Mouse (Mus musculus) layer of hippocampus, adult 2 months (tissue): ENCODE measurements at regions not wholly inside any gene's neighbourhood (a gene's known extent, or its start where the extent isn't known, plus 50 kb on each side); places are given as distances from the start of the nearest gene placed in this dataset.
"Not testable (repeated sequence)": the region's sequence is repeated elsewhere in the genome, so short reads cannot be mapped to it uniquely, and the experiment has no call there.

ENCODE experiments used
- DNase-seq, 2 experiments: peaks; one replicate each; pipeline ENCODE4 v3.0.0; 2022; ENCODE audit warnings: low spot score in 2 of 2
- H3K27ac ChIP-seq: fragments of 200-600 bp; 2 replicates; pipeline ENCODE4 v1.8.1; 2022
- H3K4me3 ChIP-seq: fragments of 200-600 bp; 2 replicates; pipeline ENCODE4 v1.8.1; 2022; ENCODE audit warnings: mild to moderate bottlenecking
- CTCF ChIP-seq: fragments of 200-600 bp; conservative IDR thresholded peaks from 2 replicates; pipeline ENCODE4 v1.8.1; 2022; ENCODE audit warnings: antibody characterized with exemption, mild to moderate bottlenecking, moderate library complexity

DNA sequence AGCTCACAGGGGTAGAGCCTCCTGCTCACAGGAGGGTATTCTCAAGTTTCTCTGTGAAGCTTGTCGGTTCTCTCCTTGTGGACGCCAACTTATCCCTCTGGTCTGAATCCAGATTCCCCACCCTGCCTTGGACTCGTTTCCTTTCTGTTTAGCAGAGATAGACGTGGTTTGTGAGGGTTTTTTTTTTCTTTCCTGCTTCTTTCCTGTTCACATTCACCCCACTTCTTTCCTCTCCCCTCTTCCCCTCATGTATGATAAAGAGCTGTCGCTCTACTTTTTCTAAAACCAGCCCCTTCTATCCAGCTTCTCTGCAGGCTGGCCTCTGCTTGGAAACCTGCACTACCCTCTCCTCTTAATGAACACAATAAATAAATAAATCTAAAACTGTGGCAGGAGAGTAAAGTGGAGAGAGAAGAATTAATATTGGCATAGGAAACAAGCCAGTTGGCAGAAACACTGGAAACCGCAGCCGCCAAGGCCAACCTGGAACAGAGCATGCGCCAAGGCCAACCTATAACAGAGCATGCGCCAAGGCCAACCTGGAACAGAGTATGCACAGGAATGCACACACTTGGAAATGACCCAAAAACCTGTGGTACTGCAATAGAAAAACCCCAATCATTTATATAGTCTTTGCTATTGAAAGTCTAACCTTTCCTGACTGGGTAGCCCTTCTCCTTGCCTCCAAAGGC is 126.2 kb upstream of the Arid1b start:
- DNase-seq = no peak
- H3K27ac ChIP-seq = no peak overlapping the region

DNA sequence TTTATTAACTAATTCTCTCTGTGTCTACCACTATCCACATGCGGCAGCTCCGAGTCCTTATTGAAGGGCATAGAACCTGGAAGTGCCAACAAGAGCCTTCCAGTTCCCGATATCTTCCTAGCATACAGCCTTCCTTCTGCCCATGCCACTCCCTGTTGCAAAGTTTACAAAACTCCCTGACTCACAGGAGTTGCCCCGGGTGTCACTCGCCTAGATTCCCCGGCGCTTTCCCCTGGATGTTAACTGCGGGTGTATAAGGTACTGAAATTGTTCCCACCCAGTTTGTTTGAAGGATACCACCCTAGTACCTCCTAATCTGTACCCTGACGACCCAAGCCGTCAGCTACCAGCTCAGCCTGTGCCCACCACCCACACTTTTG is 125.7 kb upstream of the Arid1b start:
- no peak for DNase-seq
- no peak overlapping the region for H3K27ac ChIP-seq
- no peak overlapping the region for H3K4me3 ChIP-seq
- no peak for TF ChIP-seq CTCF

More for the DNA sequence above, 126.2 kb upstream of the Arid1b start:
- H3K4me3 ChIP-seq = no peak overlapping the region
- TF ChIP-seq CTCF = no peak

DNA sequence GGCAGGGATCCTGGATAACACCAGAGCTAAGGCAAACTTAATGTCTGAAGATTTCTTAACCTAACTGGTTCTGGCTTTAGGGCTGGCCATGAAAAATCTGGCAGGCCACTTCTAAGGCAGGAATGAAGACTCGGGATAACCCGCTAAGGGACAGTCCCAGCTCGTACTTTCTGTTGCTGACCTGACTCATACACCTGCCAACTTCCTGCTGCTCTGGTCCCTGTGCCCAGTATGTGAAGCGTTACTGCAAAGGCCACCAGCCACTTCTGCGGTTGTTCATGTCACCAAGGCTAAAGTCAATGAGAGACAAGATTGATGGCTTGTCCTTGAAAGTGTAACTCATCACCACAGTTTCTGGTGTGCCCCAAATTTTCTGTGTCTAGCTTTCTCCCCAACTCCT is 125.3 kb upstream of the Arid1b start:
- H3K4me3 ChIP-seq = no peak overlapping the region
- no peak for DNase-seq
- no peak for TF ChIP-seq CTCF
- no peak overlapping the region for H3K27ac ChIP-seq

- no peak for TF ChIP-seq CTCF
- no peak overlapping the region for H3K27ac ChIP-seq
- no peak overlapping the region for H3K4me3 ChIP-seq
- no peak for DNase-seq
Observed at GRCm38 (mm10) chr17:4871267-4871666, 122.9 kb upstream of the Arid1b start.

DNA sequence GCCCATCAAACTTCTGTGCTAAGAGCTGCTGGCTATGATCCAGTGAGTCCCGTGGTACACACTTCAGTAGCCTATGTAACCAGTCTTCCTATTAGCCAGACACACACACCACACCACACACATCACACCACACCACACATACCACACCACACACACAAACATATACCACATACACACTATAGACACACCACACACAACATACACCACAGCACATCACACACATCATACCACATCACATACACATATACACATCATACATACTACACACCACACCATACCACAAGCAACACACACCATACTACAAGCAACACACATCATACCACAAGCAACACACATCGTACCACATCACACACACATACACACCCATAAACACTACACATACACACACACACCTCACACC is 119.7 kb upstream of the Arid1b start:
- Histone ChIP-seq H3K27ac (no peak overlapping the region), H3K4me3 (no peak overlapping the region)
- TF ChIP-seq CTCF = no peak
- no peak for DNase-seq

- Histone ChIP-seq H3K4me3 (no peak overlapping the region), H3K27ac (no peak overlapping the region)
- no peak for TF ChIP-seq CTCF
- no peak for DNase-seq
Observed at GRCm38 (mm10) chr17:4875086-4876046, 118.8 kb upstream of the Arid1b start.

DNA sequence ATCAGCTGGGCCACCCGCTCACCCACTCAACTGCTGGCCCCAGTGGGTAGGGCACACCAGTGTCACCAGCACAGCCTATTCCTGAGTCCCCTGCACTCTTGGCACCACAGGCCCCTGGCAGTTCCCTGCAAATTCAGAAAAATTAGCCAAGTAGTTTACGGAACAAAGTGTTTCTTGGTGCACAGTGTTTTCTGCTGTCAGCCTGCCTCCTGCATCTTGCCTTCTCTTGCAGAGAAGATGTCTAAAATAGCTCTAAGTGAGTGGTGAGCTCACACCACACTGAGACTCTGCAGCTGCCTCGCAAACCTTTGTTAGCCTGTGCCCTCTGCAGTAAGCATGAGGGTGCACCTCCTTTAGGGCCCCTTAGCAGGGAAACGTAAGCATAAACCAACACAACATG is 117.7 kb upstream of the Arid1b start:
- no peak for TF ChIP-seq CTCF
- Histone ChIP-seq H3K27ac (no peak overlapping the region), H3K4me3 (no peak overlapping the region)
- peak in 1 of 2 experiments; percentile 16 for DNase-seq

GRCm38 (mm10) chr17:4881473-4881872 is 112.7 kb upstream of the Arid1b start:
- no peak overlapping the region for H3K4me3 ChIP-seq

GRCm38 (mm10) chr17:4884083-4884482 is 110.0 kb upstream of the Arid1b start:
- Histone ChIP-seq H3K27ac (no peak overlapping the region), H3K4me3 (no peak overlapping the region)
- no peak for TF ChIP-seq CTCF
- no peak for DNase-seq

More at GRCm38 (mm10) chr17:4881473-4881872, 112.7 kb upstream of the Arid1b start:
- no peak overlapping the region for H3K27ac ChIP-seq
- no peak for DNase-seq
- TF ChIP-seq CTCF = no peak

GRCm38 (mm10) chr17:4884761-4885160 is 109.4 kb upstream of the Arid1b start:
- Histone ChIP-seq H3K4me3 (no peak overlapping the region), H3K27ac (no peak overlapping the region)
- no peak for DNase-seq
- TF ChIP-seq CTCF = peak; percentile 57

- H3K27ac ChIP-seq, DNase-seq, H3K4me3 ChIP-seq: not testable (repeated sequence)
Observed at GRCm38 (mm10) chr17:4887331-4887730, 106.8 kb upstream of the Arid1b start.

- peak; percentile 31 for TF ChIP-seq CTCF
- no peak for DNase-seq
- H3K27ac ChIP-seq = no peak overlapping the region
- H3K4me3 ChIP-seq = no peak overlapping the region
Observed at GRCm38 (mm10) chr17:4889577-4889976, 104.6 kb upstream of the Arid1b start.

DNA sequence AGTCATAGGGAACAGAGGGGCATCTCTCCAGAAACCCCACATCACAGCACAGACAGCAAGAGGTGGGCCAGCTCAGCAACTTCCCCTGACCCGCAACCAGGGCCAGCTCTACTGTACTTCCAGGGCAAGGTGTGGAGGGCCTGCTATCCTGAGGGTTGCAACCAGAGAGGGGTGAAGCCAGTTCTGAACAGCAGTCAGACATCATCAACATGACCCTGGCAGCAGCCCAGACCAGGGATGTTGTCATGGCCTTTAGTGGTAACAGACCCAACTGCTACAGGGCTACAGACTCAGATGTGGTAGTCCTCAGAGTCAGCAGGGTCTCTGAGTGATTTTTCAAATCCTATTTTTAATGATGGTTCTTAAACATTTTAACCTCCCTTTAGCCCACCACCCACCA is 104.0 kb upstream of the Arid1b start:
- Histone ChIP-seq H3K4me3 (no peak overlapping the region), H3K27ac (no peak overlapping the region)
- TF ChIP-seq CTCF = no peak
- no peak for DNase-seq
